Mouse (Mus musculus) lung, embryonic 14.5 days (tissue): ENCODE data around the gene Rpl36-ps4. TPM values are rescaled to one million over a fixed set of nuclear protein-coding genes. Genes with fewer than 3 reads are reported as not detected.
"Not testable (repeated sequence)": the region's sequence is repeated elsewhere in the genome, so short reads cannot be mapped to it uniquely, and the experiment has no call there.

Experiments
- ATAC-seq: fragments of 200-750 bp; cut with Nextera tagmentation; 2 replicates; pipeline ENCODE4 v1.8.0; 2017; ENCODE audit warnings: mild to moderate bottlenecking, moderate TSS enrichment, moderate library complexity; ENCODE audit not compliant: insufficient read depth
- DNase-seq: peaks from one replicate; pipeline ENCODE4 v3.0.0-alpha.2; 2015
- H3K27ac ChIP-seq: fragments of 300-500 bp; sonication (generic); 2 replicates; pipeline ENCODE4 v1.5.1; 2014; ENCODE audit warnings: low read depth, mild to moderate bottlenecking, moderate library complexity
- H3K27me3 ChIP-seq: fragments of 300-500 bp; sonication (generic); 2 replicates; pipeline ENCODE4 v1.6.1; 2014; ENCODE audit warnings: low read length, control low read depth; ENCODE audit not compliant: insufficient read depth
- H3K36me3 ChIP-seq: fragments of 300-500 bp; sonication (generic); 2 replicates; pipeline ENCODE4 v1.6.1; 2014; ENCODE audit warnings: control low read depth; ENCODE audit not compliant: insufficient read depth
- H3K4me1 ChIP-seq: fragments of 300-500 bp; sonication (generic); 2 replicates; pipeline ENCODE4 v1.6.1; 2014; ENCODE audit warnings: antibody characterized with exemption, control low read depth; ENCODE audit not compliant: insufficient read depth
- H3K4me2 ChIP-seq: fragments of 300-500 bp; sonication (generic); 2 replicates; pipeline ENCODE4 v1.6.1; 2014; ENCODE audit warnings: mild to moderate bottlenecking
- H3K4me3 ChIP-seq: fragments of 300-500 bp; sonication (generic); 2 replicates; pipeline ENCODE4 v1.5.1; 2014; ENCODE audit warnings: low read depth, low read length
- H3K9ac ChIP-seq: fragments of 300-500 bp; sonication (generic); 2 replicates; pipeline ENCODE4 v1.6.1; 2014
- H3K9me3 ChIP-seq: fragments of 300-500 bp; sonication (generic); 2 replicates; pipeline ENCODE4 v1.6.1; 2016; ENCODE audit warnings: low read depth, low read length, control low read depth
- CTCF ChIP-seq: IDR thresholded peaks from 2 replicates; pipeline ENCODE4 v1.5.1; 2016; ENCODE audit warnings: antibody characterized with exemption, low read depth
- WGBS: fragments of 180-500 bp; shearing (Covaris S2); extraction: QIAGEN DNeasy Blood & Tissue Kit; methylation state at CpG from one replicate; pipeline ENCODE4 v1.1.7; 2014; 5-methylcytosine and 5-hydroxymethylcytosine counted together
- polyA plus RNA-seq: library from polyadenylated mRNA; unstranded; fragments of >200 nt; fragmentation: Nextera tagmentation; extraction: Ambion mirVana; gene quantifications from 2 replicates; pipeline ENCODE4 v1.2.1, GENCODE M21; 2014

The Rpl36-ps4 gene
- polyA plus RNA-seq, 1 experiment from 2014 or later = not detected

DNA sequence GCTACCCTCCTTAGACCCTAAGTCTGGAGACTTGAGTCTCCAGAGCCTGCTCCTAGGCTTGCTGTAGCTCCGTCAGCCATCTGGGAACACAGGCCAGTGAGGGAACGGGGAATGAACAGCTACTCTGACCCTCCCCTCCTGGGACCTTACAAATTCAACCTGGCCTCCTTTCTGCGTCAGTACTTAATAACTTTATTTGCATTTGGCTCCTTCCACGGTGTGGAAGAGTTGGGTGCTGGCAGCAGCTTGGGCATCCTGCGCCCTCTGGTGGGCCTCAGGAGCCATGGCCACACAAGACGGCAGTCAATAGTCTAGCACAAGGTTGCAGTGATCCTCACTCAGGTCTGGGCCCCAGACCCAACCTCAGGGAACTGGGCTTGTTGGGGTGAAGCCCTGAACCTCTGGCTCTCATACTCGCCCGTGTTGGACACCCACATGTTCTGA lies 47.7 kb downstream of the Rpl36-ps4 start:
- H3K27ac ChIP-seq, H3K9me3 ChIP-seq, H3K36me3 ChIP-seq, DNase-seq, H3K27me3 ChIP-seq, H3K4me1 ChIP-seq, H3K4me3 ChIP-seq, H3K4me2 ChIP-seq, H3K9ac ChIP-seq: not testable (repeated sequence)
- peak; percentile 31; the same call in 1 of the 2 replicates for TF ChIP-seq CTCF
- peak; percentile 74 for ATAC-seq
- 28% methylated on average over 6 of the region's 8 CpGs for WGBS

Other genes with a start within 250 kb of the Rpl36-ps4 start
- 55.1 and 56.0 TPM in 2 replicates for gene Msh2, start 248.6 kb upstream of the Rpl36-ps4 start, polyA plus RNA-seq
- gene Kcnk12, start 123.0 kb upstream of the Rpl36-ps4 start, polyA plus RNA-seq = not detected in 2 replicates
- 62.3 and 69.8 TPM in 2 replicates for gene Msh6, start 54.1 kb downstream of the Rpl36-ps4 start, polyA plus RNA-seq
- gene Fbxo11, start 144.3 kb downstream of the Rpl36-ps4 start, polyA plus RNA-seq = 25.9 and 27.1 TPM in 2 replicates